Mouse (Mus musculus) cerebellum, adult 11 months (tissue): ENCODE results near the gene Chn1.
A peak's percentile ranks its signal among the peaks of the same experiment; 100 is the strongest.
"Not testable (repeated sequence)": the region's sequence is repeated elsewhere in the genome, so short reads cannot be mapped to it uniquely, and the experiment has no call there.

Experiments
- DNase-seq: peaks from one replicate; pipeline ENCODE4 v3.0.0; 2022

Gene Chn1

GRCm38 (mm10) chr2:73774786-73775682 lies at the start of gene Chn1:
Gene Chn1 (minus strand): TSS chr2:73775346.
- DNase-seq = peak; percentile 66

GRCm38 (mm10) chr2:73818742-73819141 lies 43.6 kb upstream of the Chn1 start:
- no peak for DNase-seq

GRCm38 (mm10) chr2:73807609-73808008 lies 32.5 kb upstream of the Chn1 start:
- no peak for DNase-seq

GRCm38 (mm10) chr2:73800127-73800526 lies 25.0 kb upstream of the Chn1 start:
- not testable (repeated sequence) for DNase-seq

- no peak for DNase-seq
These were observed 23.6 kb upstream of the Chn1 start for GRCm38 (mm10) chr2:73798786-73799185.

GRCm38 (mm10) chr2:73798136-73798535 lies 23.0 kb upstream of the Chn1 start:
- DNase-seq = no peak

GRCm38 (mm10) chr2:73791846-73792630 lies 16.9 kb upstream of the Chn1 start:
- DNase-seq = no peak

- DNase-seq = no peak
These were observed 15.2 kb upstream of the Chn1 start for GRCm38 (mm10) chr2:73790332-73790731.

- no peak for DNase-seq
These were observed 13.2 kb upstream of the Chn1 start for GRCm38 (mm10) chr2:73788395-73788794.

GRCm38 (mm10) chr2:73782371-73782905 lies 7.3 kb upstream of the Chn1 start:
- DNase-seq = no peak

GRCm38 (mm10) chr2:73780321-73781010 lies 5.3 kb upstream of the Chn1 start:
- no peak for DNase-seq

GRCm38 (mm10) chr2:73779796-73780195 lies 4.7 kb upstream of the Chn1 start:
- no peak for DNase-seq

- no peak for DNase-seq
These were observed 4.0 kb upstream of the Chn1 start for GRCm38 (mm10) chr2:73779016-73779595.

GRCm38 (mm10) chr2:73776936-73777335 lies 1.8 kb upstream of the Chn1 start:
- DNase-seq = no peak

- no peak for DNase-seq
These were observed 651 bp upstream of the Chn1 start for GRCm38 (mm10) chr2:73775683-73776310.

- DNase-seq = no peak
These were observed 2.2 kb downstream of the Chn1 start for GRCm38 (mm10) chr2:73772945-73773344.

GRCm38 (mm10) chr2:73768669-73769068 lies 6.5 kb downstream of the Chn1 start:
- DNase-seq = no peak

- DNase-seq = no peak
These were observed 11.6 kb downstream of the Chn1 start for GRCm38 (mm10) chr2:73763541-73763940.

- no peak for DNase-seq
These were observed 15.2 kb downstream of the Chn1 start for GRCm38 (mm10) chr2:73759899-73760298.

- no peak for DNase-seq
These were observed 16.1 kb downstream of the Chn1 start for GRCm38 (mm10) chr2:73759027-73759426.

- DNase-seq = no peak
These were observed 27.8 kb downstream of the Chn1 start for GRCm38 (mm10) chr2:73747297-73747696.

- DNase-seq = no peak
These were observed 28.8 kb downstream of the Chn1 start for GRCm38 (mm10) chr2:73746375-73746770.
